Mouse (Mus musculus) embryo, embryonic 10 days (tissue): ENCODE measurements around the gene Fam83f.
"Not testable (repeated sequence)": the region's sequence is repeated elsewhere in the genome, so short reads cannot be mapped to it uniquely, and the experiment has no call there.

Source experiments
- DNase-seq: peaks from one replicate; pipeline ENCODE4 v3.0.0-alpha.2; 2015; ENCODE audit warnings: low spot score

The Fam83f gene

DNA sequence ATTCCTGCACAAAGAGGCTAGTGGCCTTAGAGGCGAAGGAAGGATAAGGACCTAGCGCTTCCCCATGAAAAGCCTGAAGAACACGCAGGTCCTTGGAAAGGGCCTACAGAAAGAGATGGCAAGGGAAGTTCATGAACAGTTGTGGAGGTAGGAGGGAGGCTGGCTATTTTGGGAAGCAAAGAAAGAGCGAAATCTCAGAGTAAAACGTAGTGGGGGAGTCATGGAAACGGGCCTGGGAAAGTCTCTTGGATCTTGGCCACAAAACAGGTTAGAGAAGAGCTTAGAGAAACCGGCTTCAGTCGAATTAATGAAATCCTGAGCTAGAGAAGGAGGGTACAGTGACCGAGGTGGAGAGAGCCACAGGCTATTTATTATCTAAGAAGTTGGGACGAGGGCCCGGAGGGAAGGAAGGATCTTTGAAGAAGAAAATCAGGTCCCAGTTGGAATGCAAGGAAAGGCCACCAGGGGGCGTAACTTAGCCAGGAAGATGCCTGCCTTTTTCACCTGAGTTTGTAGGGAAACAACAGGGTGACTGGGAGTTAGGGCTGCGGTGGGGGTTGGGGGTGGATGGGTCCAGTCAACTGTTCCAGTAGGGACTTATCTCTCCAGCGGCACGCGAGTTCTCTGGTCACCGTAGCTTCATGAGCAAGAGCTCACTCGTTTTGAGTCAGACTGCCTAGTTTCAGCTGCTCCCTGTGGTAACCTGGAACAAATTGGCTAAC, 34.3 kb downstream of the Fam83f start:
- peak; percentile 90 for DNase-seq

DNA sequence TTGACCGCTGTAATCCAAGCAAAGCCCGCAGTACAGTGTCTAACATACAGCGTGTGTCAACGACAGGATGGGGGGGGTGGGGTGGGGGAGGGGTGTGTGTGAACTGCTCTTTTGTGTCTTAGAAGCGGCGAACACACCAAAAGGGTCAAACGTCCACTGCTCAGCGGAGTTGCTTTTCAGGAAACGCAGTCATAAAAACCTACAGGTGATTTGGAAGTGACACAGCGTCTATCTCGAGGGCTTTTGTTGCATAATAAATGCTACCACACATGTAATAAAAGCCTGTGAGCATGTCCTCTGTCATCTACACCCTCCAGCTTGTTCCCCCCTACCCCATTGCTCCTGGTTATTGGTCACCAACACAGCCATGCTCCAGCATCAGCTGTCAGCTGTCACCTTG, 34.9 kb downstream of the Fam83f start:
- no peak for DNase-seq

DNA sequence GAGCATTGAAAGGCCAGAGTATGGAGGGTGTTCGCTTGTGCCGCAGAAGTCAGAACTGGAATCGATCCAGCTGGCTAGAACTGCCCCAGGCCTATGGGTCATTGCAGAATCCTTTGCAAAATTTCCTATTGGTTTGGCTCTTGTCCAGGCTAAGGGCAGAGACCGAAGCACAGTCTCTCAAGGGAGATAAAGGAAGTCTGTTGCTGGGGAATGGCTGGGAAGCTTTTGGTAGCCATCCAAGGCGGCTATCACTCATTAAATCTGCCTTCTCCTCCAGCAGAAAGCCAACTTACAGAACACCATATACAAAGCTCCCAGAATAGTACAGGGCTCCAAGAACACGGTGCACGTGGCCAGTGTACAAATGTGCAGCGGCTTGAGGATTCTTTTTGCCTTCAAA, 35.4 kb downstream of the Fam83f start:
- DNase-seq: no peak

DNA sequence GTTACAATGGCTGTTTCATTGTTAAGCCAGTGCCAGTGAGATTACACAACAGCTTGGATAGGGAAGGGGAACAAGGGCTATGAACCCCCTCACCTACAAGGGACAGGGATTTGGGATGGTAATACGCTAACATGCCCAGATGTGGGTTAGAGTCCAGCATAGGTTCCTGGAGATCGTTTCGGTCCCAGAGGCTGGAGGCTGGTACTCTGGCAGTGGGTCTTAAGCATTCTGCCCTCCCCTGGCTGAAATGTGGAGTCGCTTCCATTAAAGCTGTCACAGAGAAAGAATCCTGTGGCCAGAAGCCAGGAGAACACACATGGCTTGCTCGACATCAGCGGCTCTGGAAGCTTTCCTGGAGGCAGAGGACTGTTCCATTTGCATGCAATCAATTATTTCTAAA, 37.9 kb downstream of the Fam83f start:
- no peak for DNase-seq

DNA sequence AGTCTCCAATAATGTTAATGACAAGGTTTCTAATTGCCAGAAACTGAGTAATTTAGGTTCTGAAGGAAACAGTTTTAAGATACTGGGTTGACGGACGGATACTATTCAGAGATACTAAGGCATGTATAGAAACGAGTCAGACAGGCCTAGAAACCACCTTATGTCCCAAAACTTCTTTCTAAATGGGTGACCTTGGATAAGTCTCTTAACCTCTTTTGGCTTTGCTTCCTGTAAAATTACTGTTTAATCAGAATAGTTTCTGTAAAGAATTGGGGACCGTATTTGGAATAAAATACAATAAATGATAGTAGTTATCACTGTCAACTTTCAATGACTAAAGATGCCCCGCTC, 38.6 kb downstream of the Fam83f start:
- DNase-seq: no peak

DNA sequence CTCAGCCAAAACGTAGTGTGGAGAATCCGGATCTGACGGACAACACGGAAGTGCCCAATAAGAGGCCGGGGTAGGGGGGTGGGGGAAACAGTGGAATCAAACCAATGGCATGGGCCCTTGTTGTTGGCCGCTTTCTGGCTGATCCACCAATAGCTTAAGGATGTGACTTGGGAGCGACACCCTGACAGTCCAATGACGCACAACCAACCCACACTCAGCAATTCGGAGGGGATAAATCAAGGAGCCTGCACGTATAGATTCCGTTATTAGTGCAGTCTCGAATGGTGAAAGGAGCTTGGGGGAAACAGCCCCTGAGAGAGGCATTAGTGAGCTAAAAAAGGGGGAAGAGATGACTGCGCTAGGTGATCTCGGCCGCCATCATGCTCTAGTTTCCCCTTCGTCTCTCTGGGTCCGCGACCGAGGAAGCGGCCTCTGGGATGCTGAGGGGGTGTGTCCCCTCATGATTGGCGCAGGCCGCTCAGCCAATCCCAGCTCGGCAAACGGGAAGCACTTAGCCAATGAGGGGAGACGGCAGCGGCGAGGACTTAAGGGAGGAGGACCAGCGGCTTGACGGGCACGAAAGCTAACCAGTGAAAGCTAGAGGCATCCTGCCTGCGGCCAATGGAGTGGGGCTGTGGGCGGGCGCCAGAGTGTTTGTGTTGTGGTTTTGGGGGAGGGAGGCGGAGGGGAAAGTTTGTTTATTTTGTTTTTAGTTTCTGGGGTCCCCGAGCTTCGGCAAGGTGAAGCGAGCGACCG, 39.1 kb downstream of the Fam83f start, which contains the start of gene Tnrc6b:
Gene Tnrc6b (plus strand): TSS at position 706 of the 756 bp plus-strand sequence.
- peak; percentile 100 for DNase-seq

DNA sequence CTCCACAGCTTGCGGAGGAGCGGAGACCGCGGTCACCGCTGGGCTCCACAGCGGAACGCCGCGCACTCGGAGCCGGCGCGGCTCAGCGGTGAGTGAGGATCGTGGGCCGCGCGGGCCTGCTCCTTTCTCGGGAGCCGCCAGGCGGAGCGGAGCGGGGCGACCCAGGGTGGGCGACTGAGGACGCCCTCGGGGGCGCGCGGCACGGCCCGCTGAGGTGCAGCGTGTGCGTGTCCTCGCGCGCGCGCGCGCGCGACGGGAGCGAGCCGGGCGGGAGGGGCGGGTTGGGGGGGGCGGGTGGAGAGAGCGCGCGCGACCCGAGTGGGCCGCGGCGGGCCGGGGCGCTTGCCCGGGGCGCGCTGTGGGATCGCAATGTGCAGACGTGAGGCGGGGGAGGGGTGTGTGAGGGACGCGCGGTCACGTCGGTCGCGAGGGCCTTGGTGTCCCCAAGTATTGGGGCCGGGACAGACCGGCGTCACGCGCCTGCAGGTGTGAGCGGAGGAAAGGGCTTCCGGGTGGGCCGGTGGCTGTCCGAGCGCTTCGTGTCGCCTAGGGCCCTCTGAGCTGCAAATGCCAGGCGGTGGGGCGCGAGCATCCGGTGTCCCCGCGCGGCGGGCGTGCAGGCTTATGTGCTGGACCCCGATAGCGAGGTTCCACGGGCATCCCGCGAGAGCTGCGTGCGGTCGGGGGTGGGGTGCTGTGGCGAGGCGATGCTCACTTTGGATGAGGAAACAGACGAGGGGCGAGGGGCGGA, 39.9 kb downstream of the Fam83f start:
- peak; percentile 47 for DNase-seq

DNA sequence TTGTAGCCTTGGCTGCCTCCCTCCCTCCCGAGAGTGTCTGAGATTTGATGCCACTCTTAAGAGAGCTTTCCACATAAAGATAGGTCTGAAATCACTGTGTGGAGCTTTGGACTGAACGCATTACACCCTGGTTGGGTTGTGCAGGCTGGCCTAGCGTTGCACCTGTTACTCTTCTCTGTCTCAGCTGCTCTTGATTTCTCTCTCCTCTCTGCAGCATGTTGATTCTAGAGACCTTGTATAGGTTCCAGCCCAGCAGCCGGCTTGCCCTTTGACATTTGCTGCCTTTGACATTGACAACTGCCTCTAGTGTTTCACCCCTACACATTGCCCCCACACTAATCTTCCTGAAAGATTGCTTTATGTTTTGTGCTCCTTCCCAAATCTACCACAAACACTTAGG, 42.7 kb downstream of the Fam83f start:
- no peak for DNase-seq

DNA sequence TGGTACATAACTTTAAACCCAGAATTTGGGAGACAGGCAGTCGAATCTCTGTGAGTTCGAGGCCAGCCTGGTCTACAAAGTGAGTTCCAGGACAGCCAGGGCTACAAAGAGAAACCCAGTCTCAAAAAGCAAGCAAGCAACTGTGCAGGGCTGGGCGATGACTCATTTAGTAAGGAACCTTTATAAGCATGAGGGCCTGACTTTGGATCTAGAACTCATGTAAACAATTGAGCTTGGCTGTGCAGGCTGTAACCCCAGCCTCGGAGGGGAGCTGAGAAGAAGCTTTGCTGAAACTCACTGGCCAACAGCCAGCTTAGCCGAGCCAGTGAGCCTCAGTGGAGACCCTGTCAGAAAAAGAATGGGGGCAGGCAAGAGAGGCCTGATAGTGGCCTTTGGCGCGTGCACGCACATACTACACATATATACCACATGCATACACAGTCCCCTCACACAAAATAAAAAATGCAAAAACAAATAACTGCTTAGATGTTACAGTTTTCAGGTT, 45.0 kb downstream of the Fam83f start:
- DNase-seq: no peak

DNA sequence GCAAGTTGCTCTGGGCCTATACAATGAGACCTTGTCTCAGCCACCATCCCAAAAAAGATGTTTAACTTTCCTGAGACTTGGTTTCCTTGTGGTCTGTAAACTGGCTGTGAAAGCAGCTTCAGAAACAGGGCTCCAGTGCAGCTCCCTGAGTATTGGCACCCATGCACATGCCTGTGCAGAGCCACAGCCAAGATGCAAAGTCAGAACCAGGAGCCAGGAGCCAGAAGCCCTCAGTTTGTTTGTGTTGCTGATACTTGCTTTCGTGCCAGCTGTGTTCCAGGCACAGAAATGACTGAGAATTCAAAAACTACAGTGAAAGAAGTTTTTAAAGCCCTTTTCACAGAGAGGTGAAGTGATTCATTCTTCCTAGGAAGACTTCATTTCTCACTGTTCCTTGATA, 45.8 kb downstream of the Fam83f start:
- DNase-seq: no peak

DNA sequence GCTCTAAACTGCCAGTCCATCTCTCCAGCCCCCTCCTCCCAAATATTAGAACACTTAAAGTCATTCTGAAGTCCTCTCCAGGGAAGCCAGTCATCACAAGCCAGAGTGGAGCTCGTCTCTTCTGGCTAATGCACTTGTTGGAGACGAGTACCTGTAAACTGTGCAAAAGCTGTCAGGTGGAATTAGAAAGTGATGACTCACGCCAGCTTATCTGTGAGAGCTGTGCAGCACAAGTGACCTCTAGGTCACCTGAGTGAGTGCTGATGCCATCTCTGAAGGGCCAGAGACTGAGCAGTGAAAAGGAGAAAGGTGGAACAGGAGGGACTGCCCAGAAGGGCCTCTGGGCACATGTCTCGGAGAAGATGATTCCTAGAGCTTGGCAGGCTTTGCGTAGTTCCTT, 48.6 kb downstream of the Fam83f start:
- DNase-seq: no peak

DNA sequence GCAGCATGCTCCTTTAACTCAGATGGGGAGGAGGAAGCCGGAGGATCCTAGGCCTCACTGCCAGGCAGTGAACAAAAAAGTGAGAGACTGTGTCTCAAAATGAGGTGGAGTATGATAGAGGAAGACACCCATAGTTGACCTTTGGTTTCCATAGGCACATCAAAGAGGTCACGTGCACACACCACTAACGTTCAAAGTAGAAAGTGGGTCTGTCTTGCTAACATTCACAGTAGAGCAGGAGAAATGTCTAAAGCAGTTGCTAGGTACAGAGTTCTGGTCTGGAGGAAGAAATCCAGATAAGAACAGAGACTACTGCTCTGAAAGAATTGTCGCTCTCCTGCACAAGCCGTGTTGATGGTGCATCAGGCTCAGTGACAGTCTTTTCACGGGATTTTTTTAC, 50.2 kb downstream of the Fam83f start:
- no peak for DNase-seq

DNA sequence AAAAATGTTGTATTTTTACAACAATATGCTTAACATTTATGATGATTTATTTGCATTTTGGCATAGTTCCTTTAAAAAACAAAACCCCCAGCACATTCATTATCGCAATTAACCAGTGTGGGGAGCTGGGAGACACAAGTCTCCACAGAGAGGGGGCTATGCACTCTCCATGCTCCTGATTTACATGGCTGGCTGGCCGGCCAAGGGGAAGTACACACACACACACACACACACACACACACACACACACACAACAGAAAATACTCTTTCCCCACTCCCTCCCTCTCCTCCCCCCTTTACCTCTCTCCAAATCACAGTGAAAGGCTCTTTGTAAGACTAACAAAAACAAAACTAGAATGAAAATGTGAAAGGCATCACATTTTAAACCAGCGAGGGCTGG, 50.7 kb downstream of the Fam83f start:
- DNase-seq: no peak

DNA sequence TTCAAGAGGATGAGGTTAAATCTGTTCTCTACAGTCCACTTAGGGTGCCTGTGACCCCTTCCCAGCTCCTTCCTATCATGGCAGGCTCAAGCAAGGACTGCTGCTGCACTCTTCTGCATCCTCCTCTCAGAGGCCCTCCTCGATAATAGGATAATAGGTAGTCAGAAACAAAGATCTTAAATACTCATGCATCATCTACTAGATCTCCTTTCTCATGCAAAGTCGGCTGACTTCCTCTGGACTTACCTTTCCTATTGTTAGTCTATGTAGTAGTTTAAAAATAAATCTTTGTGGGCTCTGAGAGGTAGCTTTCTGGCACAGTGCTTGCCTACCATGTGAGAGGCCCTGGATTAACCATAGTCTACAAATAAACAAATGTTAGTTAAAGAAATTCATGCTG, 57.8 kb downstream of the Fam83f start:
- DNase-seq: no peak

DNA sequence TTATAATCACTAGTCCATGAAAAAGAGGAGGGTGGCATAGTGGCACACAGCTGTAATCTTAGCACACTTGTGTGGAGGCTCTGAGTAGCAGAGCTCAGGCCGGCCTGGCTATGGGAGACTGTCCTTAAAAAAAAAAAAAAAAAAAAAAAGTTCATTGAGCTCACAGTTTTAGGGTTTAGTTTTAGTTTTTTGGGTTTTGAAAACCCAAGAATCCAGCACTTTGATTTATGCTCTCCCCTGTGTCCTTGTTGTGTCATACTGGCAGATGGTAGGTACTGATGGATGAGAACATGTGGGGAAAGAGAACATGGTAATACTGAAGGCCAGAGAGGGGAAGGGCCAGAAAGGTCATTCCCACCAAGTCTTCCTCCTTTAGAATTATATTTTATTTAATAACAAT, 59.4 kb downstream of the Fam83f start:
- DNase-seq: no peak

DNA sequence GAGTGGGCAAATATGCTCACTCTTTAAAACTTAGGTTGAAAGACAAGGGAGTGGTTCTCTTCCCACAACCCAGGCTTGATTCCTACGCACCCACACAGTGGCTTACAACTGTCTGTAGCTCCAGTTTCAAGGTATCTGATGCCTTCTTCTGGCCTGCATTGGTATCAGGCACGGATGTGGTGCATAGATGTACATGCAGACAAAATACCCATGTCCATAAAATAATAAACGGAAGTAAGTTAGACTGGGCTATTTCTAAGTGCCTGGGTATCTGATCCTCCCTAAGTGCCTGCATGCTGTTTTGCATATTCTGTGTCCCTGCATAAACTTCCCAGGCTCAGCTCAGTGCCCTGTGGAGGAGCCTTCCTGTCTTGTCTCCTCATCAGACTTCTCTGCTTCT, 59.9 kb downstream of the Fam83f start:
- no peak for DNase-seq

DNA sequence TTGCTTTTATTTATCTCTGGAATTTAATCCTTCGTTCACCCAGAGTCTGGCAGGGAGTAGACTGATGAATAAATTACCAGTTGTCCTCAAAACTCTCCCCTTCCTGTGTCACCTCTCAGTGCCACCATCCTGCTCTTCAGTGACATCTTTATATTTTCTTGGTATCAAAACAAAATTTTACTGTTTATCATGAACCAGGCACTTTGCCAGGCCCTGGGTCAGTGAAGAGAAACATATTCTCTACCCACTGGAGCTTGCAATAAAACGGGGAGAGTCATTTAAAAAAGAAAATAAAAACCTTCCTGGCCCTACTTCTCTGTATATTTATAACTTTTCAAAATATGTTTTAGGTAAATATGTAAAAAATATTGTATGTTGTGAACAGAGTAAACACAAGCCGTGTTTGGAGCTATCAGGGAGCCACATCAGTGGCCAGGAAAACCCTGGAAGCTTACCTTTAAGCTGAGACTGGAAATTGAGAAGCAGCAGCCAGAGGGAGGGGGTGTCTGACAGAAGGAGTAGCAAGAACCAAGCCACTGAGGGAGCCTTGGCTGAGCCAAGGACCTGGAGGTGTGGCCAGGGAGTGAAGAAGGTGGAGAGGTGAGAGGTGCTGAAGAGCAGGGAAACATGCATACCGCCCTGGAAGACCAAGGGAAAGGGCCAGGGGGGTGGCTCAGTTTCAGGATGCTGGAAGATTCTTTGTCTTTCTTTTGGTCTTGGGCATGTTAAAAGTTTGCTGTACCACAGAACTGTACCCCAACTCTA, 60.8 kb downstream of the Fam83f start:
- DNase-seq: no peak

DNA sequence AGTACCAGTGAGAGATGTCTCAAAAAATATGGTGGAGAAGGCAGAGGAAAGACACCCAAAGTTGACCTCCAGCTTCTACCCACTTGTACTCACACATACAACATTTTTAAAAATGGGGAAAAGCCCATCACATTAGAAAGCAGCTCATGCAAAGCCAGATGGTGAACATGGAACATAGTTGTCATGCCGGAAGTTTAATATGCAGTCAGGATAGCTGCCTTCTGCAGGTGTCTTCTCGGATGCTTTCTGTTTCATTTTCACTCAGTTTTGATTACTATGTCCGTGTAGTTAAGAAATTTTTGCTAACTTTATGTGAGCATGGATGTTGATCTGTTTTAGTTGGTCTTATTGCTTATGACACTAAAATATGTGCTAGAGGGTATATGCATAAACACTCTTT, 63.7 kb downstream of the Fam83f start:
- DNase-seq: no peak

DNA sequence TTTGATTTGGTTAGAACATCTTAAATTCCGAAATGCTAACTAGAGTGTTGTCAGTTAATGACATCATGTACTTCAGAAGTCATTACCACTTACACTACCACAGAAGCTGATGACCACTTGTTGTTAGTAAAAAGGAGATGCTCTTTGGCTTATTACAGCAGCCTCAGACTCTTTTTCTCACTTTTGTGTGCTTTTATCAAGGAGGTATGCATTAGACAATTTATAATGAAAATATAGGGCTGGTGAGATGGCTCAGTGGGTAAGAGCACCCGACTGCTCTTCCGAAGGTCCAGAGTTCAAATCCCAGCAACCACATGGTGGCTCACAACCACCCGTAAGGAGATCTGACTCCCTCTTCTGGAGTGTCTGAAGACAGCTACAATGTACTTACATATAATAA, 64.1 kb downstream of the Fam83f start:
- DNase-seq: not testable (repeated sequence)

DNA sequence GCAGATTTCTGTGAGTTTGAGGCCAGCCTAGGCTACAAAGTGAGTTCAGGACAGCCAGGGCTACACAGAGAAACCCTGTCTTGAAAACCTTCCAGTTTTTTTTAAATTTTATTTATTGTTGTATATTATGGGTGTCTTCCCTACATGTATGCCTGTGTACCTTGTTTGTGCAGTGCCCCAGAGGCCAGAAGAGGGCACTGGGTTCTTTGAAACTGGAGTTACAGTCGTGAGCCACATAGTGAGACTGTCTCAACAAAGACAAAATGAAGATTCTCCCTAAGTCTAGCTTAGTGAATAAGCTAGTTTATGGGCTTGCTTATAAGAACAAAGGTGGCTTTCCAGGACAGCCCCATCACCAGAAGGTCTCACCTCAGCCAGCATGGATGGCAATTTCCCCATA, 64.9 kb downstream of the Fam83f start:
- DNase-seq: no peak

DNA sequence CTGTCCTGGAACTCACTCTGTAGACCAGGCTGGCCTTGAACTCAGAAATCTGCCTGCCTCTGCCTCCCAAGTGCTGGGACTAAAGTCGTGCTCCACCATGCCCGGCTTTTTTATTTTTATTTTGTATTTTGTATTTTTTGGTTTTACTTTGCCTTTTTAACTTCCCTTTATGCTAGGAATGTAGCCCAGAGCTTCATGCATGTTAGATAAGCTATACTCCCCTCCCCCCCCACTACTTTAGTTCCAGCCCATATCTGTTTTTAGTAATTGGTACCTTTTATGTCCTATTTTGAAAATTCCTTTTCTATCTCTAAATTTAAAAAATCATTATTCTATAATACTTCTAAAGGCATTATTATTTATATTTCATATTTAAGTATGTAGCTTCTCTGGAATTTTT, 66.6 kb downstream of the Fam83f start:
- DNase-seq: no peak

DNA sequence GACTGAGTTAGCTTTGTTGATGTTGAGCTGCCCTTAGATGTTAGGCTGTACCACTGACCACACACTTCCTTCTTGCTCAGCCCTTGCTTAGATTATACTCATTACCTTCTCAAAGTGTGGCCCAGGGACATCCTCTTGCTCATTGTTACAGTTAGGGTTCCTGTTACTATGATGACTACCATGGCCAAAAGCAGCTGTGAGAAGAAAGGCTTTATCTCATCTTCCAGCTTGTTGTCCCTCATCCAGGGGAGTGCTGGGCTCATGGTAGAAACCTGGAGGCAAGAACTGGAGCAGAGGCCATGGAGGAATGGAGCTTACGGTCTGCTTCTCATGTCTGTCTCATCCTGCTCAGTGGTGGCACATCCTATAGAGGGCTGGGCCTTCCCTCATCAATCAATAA, 68.3 kb downstream of the Fam83f start:
- DNase-seq: no peak
